Mouse (Mus musculus) G1E (cell line): ENCODE measurements around the gene Rbm33. TPM values are rescaled to one million over a fixed set of nuclear protein-coding genes. Genes with fewer than 3 reads are reported as not detected.

Experiments used
- ATAC-seq: 2 replicates; pipeline ENCODE4 v1.8.0; 2016; ENCODE audit warnings: mild to moderate bottlenecking; ENCODE audit not compliant: insufficient number of reproducible peaks, poor library complexity, low FRiP score, severe bottlenecking; ENCODE audit errors: extremely low read depth
- DNase-seq: peaks from one replicate; pipeline ENCODE4 v3.0.0; 2012; ENCODE audit warnings: low spot score
- H3K27me3 ChIP-seq: 2 replicates; pipeline ENCODE4 v1.6.1; 2012; ENCODE audit warnings: mild to moderate bottlenecking, low read length, inconsistent platforms; ENCODE audit not compliant: insufficient read depth
- H3K36me3 ChIP-seq: replicated peaks from 2 replicates; pipeline ENCODE3; 2012; ENCODE audit warnings: mild to moderate bottlenecking, inconsistent platforms
- H3K4me1 ChIP-seq: 2 replicates; pipeline ENCODE4 v1.6.1; 2012; ENCODE audit warnings: low read depth, low read length, inconsistent platforms, mixed read lengths; ENCODE audit not compliant: insufficient read depth
- H3K4me3 ChIP-seq: 2 replicates; pipeline ENCODE4 v1.5.1; 2012; ENCODE audit warnings: low read depth, mild to moderate bottlenecking, inconsistent platforms, low read length, moderate library complexity, mixed read lengths
- H3K9me3 ChIP-seq: replicated peaks from 2 replicates; pipeline ENCODE4 v1.6.1; 2012; ENCODE audit warnings: inconsistent platforms
- CTCF ChIP-seq: IDR thresholded peaks from 2 replicates; pipeline ENCODE4 v1.5.1; 2012; ENCODE audit warnings: low read depth, low read length, inconsistent platforms, mixed read lengths
- GATA1 ChIP-seq: IDR thresholded peaks from 2 replicates; pipeline ENCODE4 v1.6.1; 2012; ENCODE audit warnings: borderline replicate concordance, low read length, inconsistent platforms, mixed read lengths
- GATA2 ChIP-seq: IDR thresholded peaks from 2 replicates; pipeline ENCODE4 v1.6.1; 2012; ENCODE audit warnings: low read depth, low read length, inconsistent platforms, borderline replicate concordance
- POLR2AphosphoS5 ChIP-seq: IDR thresholded peaks from 2 replicates; pipeline ENCODE4 v1.6.1; 2012; ENCODE audit warnings: low read depth, low read length, inconsistent platforms; ENCODE audit not compliant: insufficient replicate concordance
- TAL1 ChIP-seq: conservative IDR thresholded peaks from 2 replicates; pipeline ENCODE4 v1.6.1; 2012; ENCODE audit warnings: low read depth, low read length, inconsistent platforms, mixed read lengths
- polyA plus RNA-seq: library from polyadenylated mRNA; stranded (reverse); fragments of >175 nt; gene quantifications from 2 replicates; pipeline ENCODE4 v1.2.3, GENCODE M21; 2012
- total RNA-seq, 2 experiments: library from RNA; stranded (forward) in 1 of 2; stranded (reverse) in 1 of 2; fragments of 200-1000 nt in 1 of 2; fragments of >200 nt in 1 of 2; fragmentation: Nextera tagmentation in 1 of 2; gene quantifications; 2 replicates each; pipeline ENCODE4 v1.2.3; 2014 to 2017

Rbm33 gene
- total and polyA plus RNA-seq, 3 experiments: 32.3 to 88.0 (median 45.8) TPM

DNA sequence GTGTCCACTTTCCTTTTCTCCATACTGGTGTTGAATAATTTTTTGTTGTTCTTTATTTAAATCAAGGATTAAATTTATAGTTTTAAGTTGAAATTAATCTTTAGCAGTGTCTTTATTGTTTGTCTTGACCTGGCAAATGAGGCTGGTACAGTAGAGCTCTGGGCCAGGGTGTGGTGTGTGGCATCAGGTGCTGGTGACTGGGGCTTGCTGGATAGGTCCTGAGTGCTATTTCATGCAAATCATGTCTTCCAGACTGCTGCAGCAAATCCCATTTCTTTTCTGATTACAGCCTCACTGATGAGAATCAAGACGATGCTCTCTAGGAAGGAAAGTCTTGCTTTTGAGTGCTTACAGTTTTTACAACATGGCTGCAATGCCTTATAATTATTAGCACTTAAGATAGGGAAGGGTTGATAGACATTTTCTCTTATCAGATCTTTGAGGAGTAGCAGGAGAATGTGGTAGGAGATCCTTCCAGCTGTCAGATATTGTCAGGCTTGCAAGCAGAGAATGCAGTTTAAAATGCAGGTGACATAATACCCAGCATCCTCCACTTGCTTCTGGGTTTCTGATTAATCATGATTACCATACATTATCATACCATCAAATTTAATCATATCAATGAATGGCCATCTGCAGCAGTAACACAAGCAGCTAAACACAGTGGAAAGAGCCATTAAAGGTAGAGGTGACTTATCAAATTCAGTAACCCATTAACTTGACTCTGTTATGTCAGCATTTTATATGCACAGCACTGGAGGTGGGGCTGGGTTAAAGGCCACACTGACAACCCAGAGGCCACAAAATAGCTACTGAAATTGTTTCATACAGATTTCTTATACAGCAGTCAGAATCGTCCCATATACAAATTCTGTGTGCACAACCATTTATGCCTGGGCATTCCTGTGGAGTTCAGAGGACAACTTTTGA lies 56.8 kb downstream of the Rbm33 start:
- H3K36me3 ChIP-seq: peaks cover 54% of the 10 kb centered on the region
- DNase-seq (no peak), ATAC-seq (no peak)
- no peaks in the 10 kb centered on the region for H3K9me3 ChIP-seq
- H3K4me3 ChIP-seq: no peak overlapping the region
- peaks cover 3% of the 10 kb centered on the region for H3K4me1 ChIP-seq
- H3K27me3 ChIP-seq: no peaks in the 10 kb centered on the region
- no peak for TF ChIP-seq POLR2AphosphoS5
- TF ChIP-seq CTCF: no peak
- no peak for TF ChIP-seq TAL1

DNA sequence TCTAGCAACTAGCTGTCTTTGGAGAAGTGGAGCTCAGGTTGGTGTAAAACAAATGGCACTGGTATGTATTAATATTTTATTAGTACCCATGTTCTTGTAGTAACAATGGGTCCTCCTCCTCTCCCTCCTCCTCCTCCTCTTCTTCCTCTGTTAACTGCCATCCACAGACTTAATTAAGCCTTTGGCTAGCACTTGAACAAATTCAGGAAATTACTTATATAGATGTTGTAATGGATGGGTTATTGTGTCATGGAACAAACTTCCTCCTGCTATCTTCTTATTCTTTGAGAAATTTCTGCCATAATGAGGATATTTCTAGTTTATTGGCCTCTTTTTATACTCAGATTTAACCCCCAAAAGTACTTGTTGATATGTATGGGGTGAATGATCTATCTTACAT lies 60.4 kb downstream of the Rbm33 start:
- Histone ChIP-seq H3K36me3 (peaks cover 71% of the 10 kb centered on the region), H3K4me3 (no peak overlapping the region), H3K27me3 (no peaks in the 10 kb centered on the region), H3K4me1 (peaks cover 8% of the 10 kb centered on the region), H3K9me3 (no peaks in the 10 kb centered on the region)
- no peak for TF ChIP-seq TAL1
- ATAC-seq (no peak), DNase-seq (no peak)

DNA sequence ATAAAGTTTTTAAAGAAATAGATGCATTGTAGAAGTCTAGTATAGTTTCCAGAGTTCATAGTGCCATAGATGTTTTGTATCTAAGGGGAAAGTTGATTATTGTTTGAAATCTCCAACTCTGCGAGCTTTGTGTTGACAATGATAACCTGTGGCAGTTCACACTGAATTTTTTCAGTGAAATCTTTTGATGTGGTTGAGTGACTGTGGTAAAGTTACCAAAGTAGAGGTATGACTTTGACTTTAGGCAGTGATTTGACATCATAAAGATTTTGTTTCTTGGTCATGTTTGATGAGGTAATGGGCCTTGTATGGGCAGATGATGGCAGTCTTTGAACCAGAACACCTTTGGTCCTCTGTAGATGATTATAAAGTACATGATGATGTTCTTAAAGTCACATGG lies 65.4 kb downstream of the Rbm33 start:
- H3K4me1 ChIP-seq: peaks cover 5% of the 10 kb centered on the region; the same call in 1 of the 2 replicates
- DNase-seq (no peak), ATAC-seq (no peak)
- H3K9me3 ChIP-seq: no peaks in the 10 kb centered on the region
- H3K36me3 ChIP-seq: peaks cover 74% of the 10 kb centered on the region
- no peaks in the 10 kb centered on the region for H3K27me3 ChIP-seq
- H3K4me3 ChIP-seq: no peak overlapping the region
- no peak for TF ChIP-seq TAL1
- no peak for TF ChIP-seq GATA2
- no peak for TF ChIP-seq CTCF
- no peak for TF ChIP-seq POLR2AphosphoS5
- TF ChIP-seq GATA1: no peak

DNA sequence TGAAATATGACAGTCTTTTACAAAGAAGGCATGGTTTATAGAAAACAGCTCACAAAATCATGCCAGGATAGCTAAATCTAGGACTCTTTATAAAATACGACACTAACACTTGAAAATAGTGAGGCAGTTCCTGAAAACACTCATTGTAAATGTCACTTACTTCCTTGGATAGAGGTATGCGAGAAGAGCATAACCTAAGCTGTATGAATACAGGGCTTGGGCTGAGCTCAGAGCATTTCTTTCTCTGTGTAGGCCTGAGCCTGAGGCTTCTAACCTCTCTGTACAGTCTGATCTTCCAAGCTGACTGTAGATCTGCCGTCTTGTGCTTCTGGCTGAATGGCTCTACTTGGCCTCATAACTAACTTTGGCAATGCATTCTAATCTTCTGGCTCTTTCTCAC lies 69.9 kb downstream of the Rbm33 start:
- TF ChIP-seq GATA1: no peak
- TF ChIP-seq TAL1: no peak
- TF ChIP-seq CTCF: no peak
- no peak for TF ChIP-seq GATA2
- no peak for TF ChIP-seq POLR2AphosphoS5
- H3K4me3 ChIP-seq: no peak overlapping the region
- no peaks in the 10 kb centered on the region for H3K27me3 ChIP-seq
- peaks cover 6% of the 10 kb centered on the region for H3K4me1 ChIP-seq
- peaks cover 87% of the 10 kb centered on the region for H3K36me3 ChIP-seq
- ATAC-seq: no peak
- DNase-seq: no peak
- H3K9me3 ChIP-seq: no peaks in the 10 kb centered on the region

DNA sequence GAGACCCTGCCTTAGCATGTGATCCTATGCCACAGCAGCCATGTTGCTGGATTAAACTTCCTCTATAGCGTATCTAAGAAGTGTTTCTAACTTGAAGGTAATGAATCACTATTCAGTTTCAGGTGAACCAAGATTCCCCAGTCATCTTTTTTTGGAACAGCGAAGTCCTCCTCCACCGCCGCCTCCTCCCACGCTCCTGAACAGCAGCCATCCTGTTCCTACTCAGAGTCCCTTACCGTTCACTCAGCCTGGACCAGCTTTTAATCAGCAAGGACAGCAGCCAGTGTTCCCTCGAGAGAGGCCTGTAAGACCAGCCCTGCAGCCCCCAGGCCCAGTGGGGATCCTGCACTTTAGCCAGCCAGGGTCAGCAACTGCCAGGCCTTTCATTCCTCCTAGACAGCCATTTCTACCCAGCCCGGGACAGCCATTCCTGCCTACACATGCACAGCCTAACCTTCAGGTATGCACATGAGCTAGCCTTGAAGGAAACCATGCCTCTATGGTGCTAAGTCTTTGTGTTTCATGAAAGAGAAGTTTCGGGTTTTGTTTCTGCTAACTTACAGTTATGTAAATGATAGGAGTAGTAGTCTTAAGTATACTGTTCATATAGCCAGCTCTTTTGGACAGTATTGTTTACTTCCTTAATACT lies 70.7 kb downstream of the Rbm33 start:
- Histone ChIP-seq H3K4me3 (no peak overlapping the region), H3K36me3 (peaks cover 85% of the 10 kb centered on the region), H3K4me1 (peaks cover 6% of the 10 kb centered on the region), H3K9me3 (no peaks in the 10 kb centered on the region), H3K27me3 (no peaks in the 10 kb centered on the region)
- ATAC-seq: no peak
- DNase-seq: no peak
- TF ChIP-seq TAL1: no peak
- TF ChIP-seq POLR2AphosphoS5: no peak
- no peak for TF ChIP-seq CTCF
- no peak for TF ChIP-seq GATA1

DNA sequence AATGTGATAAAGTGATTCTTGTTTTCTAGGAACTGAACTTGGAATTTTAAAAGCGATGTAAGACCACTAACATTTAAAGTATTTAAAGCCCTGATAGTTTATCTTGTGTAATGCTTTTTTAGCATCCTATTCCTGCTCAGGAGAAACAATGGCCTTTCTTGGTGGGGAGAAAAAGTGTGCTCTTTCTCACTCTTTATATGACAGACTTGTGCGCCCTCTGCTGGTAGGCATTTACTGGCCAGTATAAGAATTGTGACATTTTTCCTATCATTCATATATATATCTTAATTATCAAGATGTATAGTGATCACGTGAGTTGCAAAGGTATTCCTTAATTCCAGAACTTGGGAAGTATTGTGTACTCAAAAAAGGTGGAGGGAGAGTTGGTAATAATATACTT lies 71.3 kb downstream of the Rbm33 start:
- no peaks in the 10 kb centered on the region for H3K9me3 ChIP-seq
- peaks cover 85% of the 10 kb centered on the region for H3K36me3 ChIP-seq
- peaks cover 6% of the 10 kb centered on the region for H3K4me1 ChIP-seq
- H3K4me3 ChIP-seq: no peak overlapping the region
- DNase-seq: peak; percentile 8
- TF ChIP-seq TAL1: no peak
- TF ChIP-seq POLR2AphosphoS5: no peak
- TF ChIP-seq GATA1: no peak
- peak; percentile 44 for TF ChIP-seq CTCF
- no peak for ATAC-seq
- H3K27me3 ChIP-seq: no peaks in the 10 kb centered on the region

DNA sequence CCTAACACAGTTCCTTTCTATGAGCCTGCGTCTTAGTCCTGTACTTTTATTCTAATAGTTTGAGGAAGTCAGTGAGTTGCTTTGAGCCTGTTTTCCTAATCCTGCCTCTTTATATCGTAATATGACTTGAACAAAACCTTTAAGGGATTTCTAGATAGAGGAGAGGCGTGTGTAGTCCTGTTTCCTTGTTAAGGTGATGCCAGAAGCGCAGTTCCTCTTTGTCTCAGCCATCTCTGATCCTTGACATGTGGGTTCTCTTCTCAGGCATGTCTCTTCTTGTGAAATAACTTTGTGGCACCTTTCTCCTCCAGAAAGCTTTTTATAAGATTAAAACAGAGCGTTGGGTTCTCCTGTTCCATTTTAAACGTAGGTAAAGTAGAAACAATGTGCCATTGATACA lies 73.3 kb downstream of the Rbm33 start:
- Histone ChIP-seq H3K27me3 (no peaks in the 10 kb centered on the region), H3K4me1 (peaks cover 6% of the 10 kb centered on the region), H3K9me3 (no peaks in the 10 kb centered on the region), H3K36me3 (peaks cover 85% of the 10 kb centered on the region), H3K4me3 (no peak overlapping the region)
- ATAC-seq (no peak), DNase-seq (no peak)
- TF ChIP-seq POLR2AphosphoS5 (no peak), CTCF (no peak), GATA2 (no peak), GATA1 (no peak), TAL1 (no peak)
